Mouse (Mus musculus) limb, embryonic 15.5 days (tissue): ENCODE results near the gene Kcnq2. TPM values are rescaled to one million over a fixed set of nuclear protein-coding genes. Genes with fewer than 3 reads are reported as not detected.

ENCODE experiments used
- ATAC-seq: fragments of 200-750 bp; cut with Nextera tagmentation; 2 replicates; pipeline ENCODE4 v1.8.0; 2017; ENCODE audit warnings: low read depth, moderate TSS enrichment; ENCODE audit not compliant: insufficient number of reproducible peaks, low FRiP score, low TSS enrichment
- H3K27ac ChIP-seq: fragments of 300-500 bp; sonication (generic); 2 replicates; pipeline ENCODE4 v1.5.1; 2015; ENCODE audit warnings: moderate library complexity, mild to moderate bottlenecking, inconsistent platforms
- H3K27me3 ChIP-seq: fragments of 300-500 bp; sonication (generic); 2 replicates; pipeline ENCODE4 v1.6.1; 2015; ENCODE audit warnings: inconsistent platforms
- H3K36me3 ChIP-seq: fragments of 300-500 bp; sonication (generic); 2 replicates; pipeline ENCODE4 v1.6.1; 2015; ENCODE audit warnings: inconsistent platforms
- H3K4me1 ChIP-seq: fragments of 300-500 bp; sonication (generic); 2 replicates; pipeline ENCODE4 v1.6.1; 2015; ENCODE audit warnings: inconsistent platforms
- H3K4me2 ChIP-seq: fragments of 300-500 bp; sonication (generic); 2 replicates; pipeline ENCODE4 v1.6.1; 2015; ENCODE audit warnings: mild to moderate bottlenecking, inconsistent platforms
- H3K4me3 ChIP-seq: fragments of 300-500 bp; sonication (generic); 2 replicates; pipeline ENCODE4 v1.5.1; 2015; ENCODE audit warnings: mild to moderate bottlenecking, inconsistent platforms
- H3K9ac ChIP-seq: fragments of 300-500 bp; sonication (generic); 2 replicates; pipeline ENCODE4 v1.6.1; 2015; ENCODE audit warnings: inconsistent platforms
- H3K9me3 ChIP-seq: fragments of 300-500 bp; sonication (generic); 2 replicates; pipeline ENCODE4 v1.6.1; 2016; ENCODE audit warnings: inconsistent platforms
- WGBS: fragments of 180-500 bp; shearing (Covaris S2); methylation state at CpG from one replicate; pipeline ENCODE4 v1.1.7; 2015; 5-methylcytosine and 5-hydroxymethylcytosine counted together
- polyA plus RNA-seq: library from polyadenylated mRNA; unstranded; fragments of >200 nt; fragmentation: Nextera tagmentation; extraction: Ambion mirVana; gene quantifications from 2 replicates; pipeline ENCODE4 v1.2.1, GENCODE M21; 2015

Kcnq2 gene
- polyA plus RNA-seq, 1 experiment from 2014 or later, result 0.15 TPM

- H3K4me1 ChIP-seq, result no peaks in the 10 kb centered on the region
- H3K27me3 ChIP-seq, result peaks cover 9% of the 10 kb centered on the region; the same call in 1 of the 2 replicates
- H3K4me2 ChIP-seq, result no peak overlapping the region
- no peak overlapping the region for H3K27ac ChIP-seq
- no peaks in the 10 kb centered on the region for H3K9me3 ChIP-seq
- no peaks in the 10 kb centered on the region for H3K36me3 ChIP-seq
- ATAC-seq, result no peak
- H3K9ac ChIP-seq, result no peak overlapping the region
- H3K4me3 ChIP-seq, result no peak overlapping the region
Measured at GRCm38 (mm10) chr2:181122642-181123041, 12.5 kb downstream of the Kcnq2 start.

- H3K4me2 ChIP-seq, result no peak overlapping the region
- H3K9me3 ChIP-seq, result no peaks in the 10 kb centered on the region
- H3K9ac ChIP-seq, result no peak overlapping the region
- no peak overlapping the region for H3K4me3 ChIP-seq
- ATAC-seq, result no peak
- no peak overlapping the region for H3K27ac ChIP-seq
- 83% methylated on average over 4 of the region's 4 CpGs for whole genome bisulfite sequencing
- H3K4me1 ChIP-seq, result no peaks in the 10 kb centered on the region
- H3K27me3 ChIP-seq, result peaks cover 9% of the 10 kb centered on the region; the same call in 1 of the 2 replicates
- no peaks in the 10 kb centered on the region for H3K36me3 ChIP-seq
Measured at GRCm38 (mm10) chr2:181120922-181121449, 14.1 kb downstream of the Kcnq2 start.

GRCm38 (mm10) chr2:181119952-181120351 is 15.1 kb downstream of the Kcnq2 start:
- H3K27me3 ChIP-seq, result peaks cover 5% of the 10 kb centered on the region; the same call in 1 of the 2 replicates
- no peak for ATAC-seq
- no peaks in the 10 kb centered on the region for H3K4me1 ChIP-seq
- 21% methylated on average over 10 of the region's 10 CpGs for WGBS
- H3K4me3 ChIP-seq, result no peak overlapping the region
- no peaks in the 10 kb centered on the region for H3K9me3 ChIP-seq
- H3K36me3 ChIP-seq, result no peaks in the 10 kb centered on the region
- H3K27ac ChIP-seq, result no peak overlapping the region
- H3K4me2 ChIP-seq, result no peak overlapping the region
- H3K9ac ChIP-seq, result no peak overlapping the region

- H3K27me3 ChIP-seq, result peaks cover 5% of the 10 kb centered on the region; the same call in 1 of the 2 replicates
- no peak for ATAC-seq
- H3K9me3 ChIP-seq, result no peaks in the 10 kb centered on the region
- no peaks in the 10 kb centered on the region for H3K4me1 ChIP-seq
- H3K9ac ChIP-seq, result no peak overlapping the region
- 85% methylated on average over 5 of the region's 5 CpGs for WGBS
- no peak overlapping the region for H3K27ac ChIP-seq
- no peak overlapping the region for H3K4me3 ChIP-seq
- H3K4me2 ChIP-seq, result no peak overlapping the region
- no peaks in the 10 kb centered on the region for H3K36me3 ChIP-seq
Measured at GRCm38 (mm10) chr2:181116436-181116835, 18.7 kb downstream of the Kcnq2 start.

- peaks cover 5% of the 10 kb centered on the region; the same call in 1 of the 2 replicates for H3K27me3 ChIP-seq
- no peaks in the 10 kb centered on the region for H3K36me3 ChIP-seq
- ATAC-seq, result no peak
- no peak overlapping the region for H3K9ac ChIP-seq
- H3K4me1 ChIP-seq, result no peaks in the 10 kb centered on the region
- no peak overlapping the region for H3K27ac ChIP-seq
- no peak overlapping the region for H3K4me2 ChIP-seq
- H3K4me3 ChIP-seq, result no peak overlapping the region
- 68% methylated on average over 3 of the region's 3 CpGs for WGBS
- no peaks in the 10 kb centered on the region for H3K9me3 ChIP-seq
Measured at GRCm38 (mm10) chr2:181115367-181115766, 19.7 kb downstream of the Kcnq2 start.

GRCm38 (mm10) chr2:181113762-181114361 is 21.2 kb downstream of the Kcnq2 start:
- H3K27me3 ChIP-seq, result peaks cover 5% of the 10 kb centered on the region; the same call in 1 of the 2 replicates
- no peak overlapping the region for H3K4me3 ChIP-seq
- WGBS, result 76% methylated on average over 8 of the region's 8 CpGs
- no peak overlapping the region for H3K9ac ChIP-seq
- no peaks in the 10 kb centered on the region for H3K4me1 ChIP-seq
- no peak for ATAC-seq
- H3K36me3 ChIP-seq, result no peaks in the 10 kb centered on the region
- H3K9me3 ChIP-seq, result no peaks in the 10 kb centered on the region
- H3K4me2 ChIP-seq, result no peak overlapping the region
- no peak overlapping the region for H3K27ac ChIP-seq

- no peak for ATAC-seq
- WGBS, result 88% methylated on average over 1 of the region's 1 CpGs
Measured at GRCm38 (mm10) chr2:181111665-181112064, 23.4 kb downstream of the Kcnq2 start.

GRCm38 (mm10) chr2:181104111-181104510 is 31.0 kb downstream of the Kcnq2 start:
- H3K4me2 ChIP-seq, result no peak overlapping the region
- H3K9ac ChIP-seq, result no peak overlapping the region
- 45% methylated on average over 2 of the region's 2 CpGs for WGBS
- H3K36me3 ChIP-seq, result no peaks in the 10 kb centered on the region
- H3K4me3 ChIP-seq, result no peak overlapping the region
- no peaks in the 10 kb centered on the region for H3K9me3 ChIP-seq
- ATAC-seq, result no peak
- H3K4me1 ChIP-seq, result no peaks in the 10 kb centered on the region
- no peak overlapping the region for H3K27ac ChIP-seq
- H3K27me3 ChIP-seq, result no peaks in the 10 kb centered on the region

More at GRCm38 (mm10) chr2:181111665-181112064, 23.4 kb downstream of the Kcnq2 start:
- no peak overlapping the region for H3K4me3 ChIP-seq
- H3K36me3 ChIP-seq, result no peaks in the 10 kb centered on the region
- H3K9ac ChIP-seq, result no peak overlapping the region
- no peak overlapping the region for H3K27ac ChIP-seq
- no peaks in the 10 kb centered on the region for H3K9me3 ChIP-seq
- H3K4me1 ChIP-seq, result no peaks in the 10 kb centered on the region
- no peaks in the 10 kb centered on the region for H3K27me3 ChIP-seq
- H3K4me2 ChIP-seq, result no peak overlapping the region

GRCm38 (mm10) chr2:181102161-181102560 is 32.9 kb downstream of the Kcnq2 start:
- Histone ChIP-seq H3K9ac (no peak overlapping the region), H3K4me1 (no peaks in the 10 kb centered on the region), H3K27me3 (no peaks in the 10 kb centered on the region), H3K27ac (no peak overlapping the region), H3K4me3 (no peak overlapping the region), H3K36me3 (no peaks in the 10 kb centered on the region), H3K9me3 (no peaks in the 10 kb centered on the region), H3K4me2 (no peak overlapping the region)
- ATAC-seq, result no peak
- WGBS, result 39% methylated on average over 2 of the region's 2 CpGs

GRCm38 (mm10) chr2:181101626-181102025 is 33.5 kb downstream of the Kcnq2 start:
- H3K9me3 ChIP-seq, result no peaks in the 10 kb centered on the region
- no peak overlapping the region for H3K4me2 ChIP-seq
- 65% methylated on average over 1 of the region's 1 CpGs for WGBS
- no peak for ATAC-seq
- H3K4me1 ChIP-seq, result no peaks in the 10 kb centered on the region
- H3K9ac ChIP-seq, result no peak overlapping the region
- H3K27me3 ChIP-seq, result no peaks in the 10 kb centered on the region
- H3K36me3 ChIP-seq, result no peaks in the 10 kb centered on the region
- no peak overlapping the region for H3K27ac ChIP-seq
- no peak overlapping the region for H3K4me3 ChIP-seq

- Histone ChIP-seq H3K9ac (no peak overlapping the region), H3K4me3 (no peak overlapping the region), H3K4me2 (no peak overlapping the region), H3K9me3 (no peaks in the 10 kb centered on the region), H3K27ac (no peak overlapping the region), H3K27me3 (no peaks in the 10 kb centered on the region), H3K36me3 (no peaks in the 10 kb centered on the region), H3K4me1 (no peaks in the 10 kb centered on the region)
- ATAC-seq, result no peak
- 81% methylated on average over 2 of the region's 2 CpGs for WGBS
Measured at GRCm38 (mm10) chr2:181100087-181100486, 35.0 kb downstream of the Kcnq2 start.

GRCm38 (mm10) chr2:181090123-181090522 is 45.0 kb downstream of the Kcnq2 start:
- H3K4me1 ChIP-seq, result no peaks in the 10 kb centered on the region
- ATAC-seq, result no peak
- no peaks in the 10 kb centered on the region for H3K9me3 ChIP-seq
- H3K9ac ChIP-seq, result no peak overlapping the region
- H3K4me3 ChIP-seq, result no peak overlapping the region
- 74% methylated on average over 3 of the region's 3 CpGs for WGBS
- no peak overlapping the region for H3K27ac ChIP-seq
- H3K4me2 ChIP-seq, result no peak overlapping the region
- no peaks in the 10 kb centered on the region for H3K36me3 ChIP-seq
- peaks cover 9% of the 10 kb centered on the region; the same call in 1 of the 2 replicates for H3K27me3 ChIP-seq
